Mouse (Mus musculus) T-helper 17 cell (primary cell): ENCODE results near the gene Yars.

Experiments used
- in situ Hi-C, 2 experiments: fragments of 300-600 bp; cut with MboI, MseI; formaldehyde crosslinking; loops; 1 replicate in 1 of 2; 2 replicates in 1 of 2; pipeline ENCODE4 v1.15.1; 2025; ENCODE audit warnings: high pct_unique_total_duplicates in 2 of 2

Gene Yars

GRCm38 (mm10) chr4:129188803-129189541 lies 588 bp upstream of the Yars start:
- in situ Hi-C loops, result no loop called here

- in situ Hi-C loops, result no loop called here
Observed at GRCm38 (mm10) chr4:129190538-129190937, 978 bp downstream of the Yars start.

GRCm38 (mm10) chr4:129191691-129192090 lies 2.1 kb downstream of the Yars start:
- in situ Hi-C loops, result no loop called here

- in situ Hi-C loops, result no loop called here
Observed at GRCm38 (mm10) chr4:129194280-129194679, 4.7 kb downstream of the Yars start.

- in situ Hi-C loops, result no loop called here
Observed at GRCm38 (mm10) chr4:129197514-129197913, 8.0 kb downstream of the Yars start.

GRCm38 (mm10) chr4:129204655-129205054 lies 15.1 kb downstream of the Yars start:
- in situ Hi-C loops, result no loop called here

GRCm38 (mm10) chr4:129206792-129207191 lies 17.2 kb downstream of the Yars start:
- in situ Hi-C loops, result no loop called here

- in situ Hi-C loops, result no loop called here
Observed at GRCm38 (mm10) chr4:129209504-129209903, 19.9 kb downstream of the Yars start.

- in situ Hi-C loops, result loop anchor here in 1 of 2 experiments (5.0 kb wide), 2 partner anchors 66 to 101 kb away; no protein-coding TSS in a partner anchor
Observed at GRCm38 (mm10) chr4:129211461-129211860, 21.9 kb downstream of the Yars start.

- in situ Hi-C loops, result loop anchor here in 1 of 2 experiments (5.0 kb wide), 2 partner anchors 65 to 100 kb away; no protein-coding TSS in a partner anchor
Observed at GRCm38 (mm10) chr4:129212486-129212885, 22.9 kb downstream of the Yars start.

GRCm38 (mm10) chr4:129218569-129219175 lies 29.1 kb downstream of the Yars start:
- in situ Hi-C loops, result loop anchor here in 1 of 2 experiments (5.0 kb wide), 1 partner anchor 59 kb away; no protein-coding TSS in a partner anchor

- in situ Hi-C loops, result loop anchor here in 1 of 2 experiments (5.0 kb wide), 1 partner anchor 58 kb away; no protein-coding TSS in a partner anchor
Observed at GRCm38 (mm10) chr4:129219198-129219597, 29.6 kb downstream of the Yars start.

GRCm38 (mm10) chr4:129220376-129221089 lies 31.0 kb downstream of the Yars start:
- in situ Hi-C loops, result no loop called here

- in situ Hi-C loops, result no loop called here
Observed at GRCm38 (mm10) chr4:129221097-129222010, 31.8 kb downstream of the Yars start.

- in situ Hi-C loops, result no loop called here
Observed at GRCm38 (mm10) chr4:129222019-129222925, 32.7 kb downstream of the Yars start.

- in situ Hi-C loops, result no loop called here
Observed at GRCm38 (mm10) chr4:129223421-129224281, 34.1 kb downstream of the Yars start.

GRCm38 (mm10) chr4:129225315-129225714 lies 35.8 kb downstream of the Yars start:
- in situ Hi-C loops, result no loop called here

- in situ Hi-C loops, result no loop called here
Observed at GRCm38 (mm10) chr4:129226441-129226963, 36.9 kb downstream of the Yars start.
